Mouse (Mus musculus): ENCODE results near the gene Ift81. TPM values are rescaled to one million over a fixed set of nuclear protein-coding genes. Genes with fewer than 3 reads are reported as not detected.

The Ift81 gene
- total and polyA plus RNA-seq, 2 experiments, result 0.38 to 3.0 TPM

- TF ChIP-seq POLR2A (IDR thresholded peaks at IDR 0.05; ENCODE audit: extremely low read depth, insufficient read depth, low read length) (no peak), CTCF (IDR thresholded peaks at IDR 0.05; ENCODE audit: low read depth, low read length) (no peak)
- no peak overlapping the region for H3K4me3 ChIP-seq (ENCODE audit: insufficient read depth, low read depth, low read length)
- H3K27ac ChIP-seq (replicated peaks; ENCODE audit: insufficient read depth, low read depth, low read length), result no peak overlapping the region
- no peaks in the 10 kb centered on the region for H3K27me3 ChIP-seq (ENCODE audit: control insufficient read depth, insufficient read depth, low read length)
- H3K9ac ChIP-seq (ENCODE audit: low read depth, low read length), result no peak overlapping the region
- WGBS, result 82% methylated on average over 7 of the region's 7 CpGs
- no peaks in the 10 kb centered on the region for H3K36me3 ChIP-seq (ENCODE audit: control insufficient read depth, insufficient read depth, low read length)
- DNase-seq (ENCODE audit: extremely low read depth, low read depth, low spot score), result no peak
- H3K4me1 ChIP-seq (ENCODE audit: control insufficient read depth, insufficient read depth, low read length), result peaks cover 8% of the 10 kb centered on the region
- no peaks in the 10 kb centered on the region for H3K79me2 ChIP-seq (ENCODE audit: control insufficient read depth, insufficient read depth, low read length)
Observed at GRCm38 (mm10) chr5:122519043-122519660, 95.2 kb downstream of the Ift81 start.

- no peak overlapping the region for H3K9ac ChIP-seq (ENCODE audit: low read depth, low read length)
- H3K36me3 ChIP-seq (ENCODE audit: control insufficient read depth, insufficient read depth, low read length), result no peaks in the 10 kb centered on the region
- no peaks in the 10 kb centered on the region for H3K27me3 ChIP-seq (ENCODE audit: control insufficient read depth, insufficient read depth, low read length)
- 19% methylated on average over 8 of the region's 8 CpGs for WGBS
- TF ChIP-seq CTCF (IDR thresholded peaks at IDR 0.05; ENCODE audit: low read depth, low read length) (no peak), POLR2A (IDR thresholded peaks at IDR 0.05; ENCODE audit: extremely low read depth, insufficient read depth, low read length) (no peak)
- H3K27ac ChIP-seq (replicated peaks; ENCODE audit: insufficient read depth, low read depth, low read length), result no peak overlapping the region
- peak; percentile 87 for DNase-seq (ENCODE audit: extremely low read depth, low read depth, low spot score)
- H3K4me3 ChIP-seq (ENCODE audit: insufficient read depth, low read depth, low read length), result no peak overlapping the region
- H3K79me2 ChIP-seq (ENCODE audit: control insufficient read depth, insufficient read depth, low read length), result no peaks in the 10 kb centered on the region
- peaks cover 8% of the 10 kb centered on the region for H3K4me1 ChIP-seq (ENCODE audit: control insufficient read depth, insufficient read depth, low read length)
Observed at GRCm38 (mm10) chr5:122518247-122518646, 96.1 kb downstream of the Ift81 start.

GRCm38 (mm10) chr5:122516901-122517300 lies 97.4 kb downstream of the Ift81 start:
- Histone ChIP-seq H3K27me3 (ENCODE audit: control insufficient read depth, insufficient read depth, low read length) (no peaks in the 10 kb centered on the region), H3K79me2 (ENCODE audit: control insufficient read depth, insufficient read depth, low read length) (no peaks in the 10 kb centered on the region), H3K4me3 (ENCODE audit: insufficient read depth, low read depth, low read length) (no peak overlapping the region), H3K36me3 (ENCODE audit: control insufficient read depth, insufficient read depth, low read length) (no peaks in the 10 kb centered on the region), H3K27ac (replicated peaks; ENCODE audit: insufficient read depth, low read depth, low read length) (no peak overlapping the region), H3K4me1 (ENCODE audit: control insufficient read depth, insufficient read depth, low read length) (peaks cover 8% of the 10 kb centered on the region), H3K9ac (ENCODE audit: low read depth, low read length) (no peak overlapping the region)
- no peak for DNase-seq (ENCODE audit: extremely low read depth, low read depth, low spot score)
- 89% methylated on average over 5 of the region's 5 CpGs for WGBS
- TF ChIP-seq POLR2A (IDR thresholded peaks at IDR 0.05; ENCODE audit: extremely low read depth, insufficient read depth, low read length), result no peak
- no peak for TF ChIP-seq CTCF (IDR thresholded peaks at IDR 0.05; ENCODE audit: low read depth, low read length)

- no peak overlapping the region for H3K4me3 ChIP-seq (ENCODE audit: insufficient read depth, low read depth, low read length)
- H3K27me3 ChIP-seq (ENCODE audit: control insufficient read depth, insufficient read depth, low read length), result no peaks in the 10 kb centered on the region
- no peak overlapping the region for H3K27ac ChIP-seq (replicated peaks; ENCODE audit: insufficient read depth, low read depth, low read length)
- DNase-seq (ENCODE audit: extremely low read depth, low read depth, low spot score), result no peak
- 86% methylated on average over 11 of the region's 11 CpGs for WGBS
- TF ChIP-seq CTCF (IDR thresholded peaks at IDR 0.05; ENCODE audit: low read depth, low read length), result no peak
- TF ChIP-seq POLR2A (IDR thresholded peaks at IDR 0.05; ENCODE audit: extremely low read depth, insufficient read depth, low read length), result no peak
- no peaks in the 10 kb centered on the region for H3K79me2 ChIP-seq (ENCODE audit: control insufficient read depth, insufficient read depth, low read length)
- no peaks in the 10 kb centered on the region for H3K36me3 ChIP-seq (ENCODE audit: control insufficient read depth, insufficient read depth, low read length)
- no peak overlapping the region for H3K9ac ChIP-seq (ENCODE audit: low read depth, low read length)
- peaks cover 8% of the 10 kb centered on the region for H3K4me1 ChIP-seq (ENCODE audit: control insufficient read depth, insufficient read depth, low read length)
Observed at GRCm38 (mm10) chr5:122516029-122516730, 98.1 kb downstream of the Ift81 start.

GRCm38 (mm10) chr5:122514127-122514521 lies 100.2 kb downstream of the Ift81 start:
- TF ChIP-seq CTCF (IDR thresholded peaks at IDR 0.05; ENCODE audit: low read depth, low read length) (no peak), POLR2A (IDR thresholded peaks at IDR 0.05; ENCODE audit: extremely low read depth, insufficient read depth, low read length) (no peak)
- Histone ChIP-seq H3K27me3 (ENCODE audit: control insufficient read depth, insufficient read depth, low read length) (no peaks in the 10 kb centered on the region), H3K36me3 (ENCODE audit: control insufficient read depth, insufficient read depth, low read length) (no peaks in the 10 kb centered on the region), H3K27ac (replicated peaks; ENCODE audit: insufficient read depth, low read depth, low read length) (no peak overlapping the region), H3K79me2 (ENCODE audit: control insufficient read depth, insufficient read depth, low read length) (no peaks in the 10 kb centered on the region), H3K4me3 (ENCODE audit: insufficient read depth, low read depth, low read length) (no peak overlapping the region), H3K9ac (ENCODE audit: low read depth, low read length) (no peak overlapping the region), H3K4me1 (ENCODE audit: control insufficient read depth, insufficient read depth, low read length) (peaks cover 6% of the 10 kb centered on the region; the same call in 1 of the 2 replicates)
- WGBS, result 65% methylated on average over 8 of the region's 8 CpGs
- DNase-seq (ENCODE audit: extremely low read depth, low read depth, low spot score), result no peak
